In genomic region chr6:91647385-91647791, GRCm38 (mm10) we compare ENCODE assay signal across 9 mouse cellular contexts. TPM values are rescaled to one million over a fixed set of nuclear protein-coding genes. Genes with fewer than 3 reads are reported as not detected.
A peak's percentile ranks its signal among the peaks of the same experiment; 100 is the strongest.
DNase-seq lines count a peak whose midpoint lies in the region; ATAC-seq lines count a peak whose summit lies in the region.
"Had no signal": no experiment of that assay in that cellular context is flagged by ENCODE, and none has a peak within 500 bp of the region (broad histone marks: within the 10 kb centered on the region; RNA-seq: fewer than 3 reads in every experiment).

No protein-coding gene starts in this region.

- peaks cover 10% of the 10 kb centered on the region for H3K4me1 ChIP-seq in heart, embryonic 15.5 days (replicated peaks)
- H3K4me1 ChIP-seq in midbrain, embryonic 11.5 days (ENCODE audit: control insufficient read depth, insufficient read depth, low read length) = no peaks in the 10 kb centered on the region
- peaks cover 4% of the 10 kb centered on the region; the same call in 1 of the 2 replicates for H3K4me1 ChIP-seq in midbrain, embryonic 10.5 days
- H3K4me1 ChIP-seq in embryonic facial prominence, embryonic 13.5 days = peaks cover 57% of the 10 kb centered on the region
- peaks cover 17% of the 10 kb centered on the region for H3K4me1 ChIP-seq in limb, embryonic 15.5 days

- WGBS in heart, embryonic 15.5 days = 49% methylated on average over 9 of the region's 9 CpGs
- 82% methylated on average over 9 of the region's 9 CpGs for WGBS in midbrain, embryonic 11.5 days
- WGBS in midbrain, embryonic 10.5 days = 72% methylated on average over 9 of the region's 9 CpGs
- WGBS in embryonic facial prominence, embryonic 13.5 days = 29% methylated on average over 9 of the region's 9 CpGs
- 47% methylated on average over 9 of the region's 9 CpGs for WGBS in limb, embryonic 15.5 days

- no peak for ATAC-seq in heart, embryonic 15.5 days (replicated peaks; ENCODE audit: insufficient number of reproducible peaks, insufficient read depth, low FRiP score, low read depth)
- ATAC-seq in midbrain, embryonic 11.5 days (ENCODE audit: low FRiP score) = no peak
- peak; percentile 40 for ATAC-seq in embryonic facial prominence, embryonic 13.5 days (ENCODE audit: insufficient number of reproducible peaks, insufficient read depth, low FRiP score, low TSS enrichment, low read depth)
- ATAC-seq in limb, embryonic 15.5 days (ENCODE audit: insufficient number of reproducible peaks, low FRiP score, low TSS enrichment, low read depth) = peak; percentile 44; the same call in 1 of the 2 replicates

- H3K36me3 ChIP-seq in heart, embryonic 15.5 days = no peaks in the 10 kb centered on the region
- no peaks in the 10 kb centered on the region for H3K36me3 ChIP-seq in midbrain, embryonic 11.5 days (ENCODE audit: control insufficient read depth, insufficient read depth, low read length)
- no peaks in the 10 kb centered on the region for H3K36me3 ChIP-seq in midbrain, embryonic 10.5 days
- no peaks in the 10 kb centered on the region for H3K36me3 ChIP-seq in embryonic facial prominence, embryonic 13.5 days
- H3K36me3 ChIP-seq in limb, embryonic 15.5 days = no peaks in the 10 kb centered on the region
- H3K36me3 ChIP-seq: midbrain, embryonic 12.5 days had no signal

- peaks cover 26% of the 10 kb centered on the region for H3K27me3 ChIP-seq in heart, embryonic 15.5 days
- no peaks in the 10 kb centered on the region for H3K27me3 ChIP-seq in midbrain, embryonic 11.5 days (ENCODE audit: control insufficient read depth, insufficient read depth, low read length)
- H3K27me3 ChIP-seq in midbrain, embryonic 10.5 days (ENCODE audit: low read depth, poor library complexity, severe bottlenecking) = peaks cover 5% of the 10 kb centered on the region; the same call in 1 of the 2 replicates
- no peaks in the 10 kb centered on the region for H3K27me3 ChIP-seq in embryonic facial prominence, embryonic 13.5 days
- no peaks in the 10 kb centered on the region for H3K27me3 ChIP-seq in limb, embryonic 15.5 days
- H3K27me3 ChIP-seq: midbrain, embryonic 12.5 days had no signal

- H3K4me3 ChIP-seq in heart, embryonic 15.5 days = no peak overlapping the region
- no peak overlapping the region for H3K4me3 ChIP-seq in midbrain, embryonic 11.5 days (ENCODE audit: low read depth, low read length)
- H3K4me3 ChIP-seq in midbrain, embryonic 10.5 days = no peak overlapping the region
- H3K4me3 ChIP-seq in embryonic facial prominence, embryonic 13.5 days = no peak overlapping the region
- no peak overlapping the region for H3K4me3 ChIP-seq in limb, embryonic 15.5 days
- H3K4me3 ChIP-seq: midbrain, embryonic 12.5 days had no signal

- H3K4me2 ChIP-seq in heart, embryonic 15.5 days = no peak overlapping the region
- H3K4me2 ChIP-seq in midbrain, embryonic 11.5 days = no peak overlapping the region
- no peak overlapping the region for H3K4me2 ChIP-seq in embryonic facial prominence, embryonic 13.5 days
- H3K4me2 ChIP-seq in limb, embryonic 15.5 days = no peak overlapping the region
- H3K4me2 ChIP-seq: midbrain, embryonic 12.5 days had no signal

- no peak overlapping the region for H3K9ac ChIP-seq in heart, embryonic 15.5 days
- no peak overlapping the region for H3K9ac ChIP-seq in midbrain, embryonic 11.5 days (ENCODE audit: low read length)
- H3K9ac ChIP-seq in embryonic facial prominence, embryonic 13.5 days = no peak overlapping the region
- no peak overlapping the region for H3K9ac ChIP-seq in limb, embryonic 15.5 days
- H3K9ac ChIP-seq: liver, embryonic 14.5 days; midbrain, embryonic 12.5 days had no signal

- H3K9me3 ChIP-seq in heart, embryonic 15.5 days (replicated peaks) = no peaks in the 10 kb centered on the region
- H3K9me3 ChIP-seq in midbrain, embryonic 11.5 days (ENCODE audit: control insufficient read depth, low read length) = no peaks in the 10 kb centered on the region
- H3K9me3 ChIP-seq in midbrain, embryonic 10.5 days (replicated peaks) = no peaks in the 10 kb centered on the region
- H3K9me3 ChIP-seq in embryonic facial prominence, embryonic 13.5 days = no peaks in the 10 kb centered on the region
- H3K9me3 ChIP-seq in limb, embryonic 15.5 days = no peaks in the 10 kb centered on the region
- H3K9me3 ChIP-seq: midbrain, embryonic 12.5 days had no signal

- H3K27ac ChIP-seq in heart, embryonic 15.5 days = peak overlapping the region; percentile 40
- H3K27ac ChIP-seq in midbrain, embryonic 11.5 days (ENCODE audit: low read depth, low read length) = no peak overlapping the region
- no peak overlapping the region for H3K27ac ChIP-seq in midbrain, embryonic 10.5 days (replicated peaks)
- peak overlapping the region; percentile 75 for H3K27ac ChIP-seq in embryonic facial prominence, embryonic 13.5 days
- no peak overlapping the region for H3K27ac ChIP-seq in limb, embryonic 15.5 days
- H3K27ac ChIP-seq: liver, embryonic 14.5 days; midbrain, embryonic 12.5 days had no signal

- no peak for DNase-seq in heart, adult 9 months (ENCODE audit: low spot score in 2 of 2)
- DNase-seq in midbrain, embryonic 11.5 days (ENCODE audit: low spot score, missing footprints) = peak; percentile 59
- no peak for DNase-seq in midbrain, embryonic 10.5 days (ENCODE audit: low spot score)
- no peak for DNase-seq in spleen, adult 18-20 months

RNA-seq across cellular contexts. Expression of gene Slc6a6, which starts 36.5 kb away (rescaled TPM):
- 72.5 and 74.9 TPM in 2 replicates for polyA plus RNA-seq in heart, embryonic 15.5 days (2015; fragmentation: Nextera tagmentation; extraction: Ambion mirVana)
- polyA plus RNA-seq in midbrain, embryonic 11.5 days (2014; fragmentation: Nextera tagmentation; extraction: Ambion mirVana) = 43.6 and 45.6 TPM in 2 replicates
- 49.5 and 63.7 TPM in 2 replicates for polyA plus RNA-seq in midbrain, embryonic 10.5 days (2016; fragmentation: Nextera tagmentation; extraction: Ambion mirVana)
- polyA plus RNA-seq in embryonic facial prominence, embryonic 13.5 days (2015; fragmentation: Nextera tagmentation; extraction: Ambion mirVana) = 71.4 and 72.2 TPM in 2 replicates
- 44.5 and 46.8 TPM in 2 replicates for polyA plus RNA-seq in limb, embryonic 15.5 days (2015; fragmentation: Nextera tagmentation; extraction: Ambion mirVana)

Comparison
In these comparisons a context has a peak if more than half of its experiments do, and no peak if none do; other contexts are left out.
1. ATAC-seq: peak in embryonic facial prominence, embryonic 13.5 days (single experiment) and limb, embryonic 15.5 days (single experiment); none in heart, embryonic 15.5 days (single experiment) and midbrain, embryonic 11.5 days (single experiment).
2. H3K27ac ChIP-seq: peak in heart, embryonic 15.5 days (single experiment) and embryonic facial prominence, embryonic 13.5 days (single experiment); none in midbrain, embryonic 11.5 days (single experiment), midbrain, embryonic 10.5 days (single experiment) and limb, embryonic 15.5 days (single experiment).